Mouse (Mus musculus): ENCODE measurements around the gene Gm49337. TPM values are rescaled to one million over a fixed set of nuclear protein-coding genes. Genes with fewer than 3 reads are reported as not detected.

Gm49337 gene
- polyA plus RNA-seq, 1 experiment from 2014 or later = not detected

GRCm38 (mm10) chr4:116165708-116166407, 7.3 kb upstream of the Gm49337 start:
- Histone ChIP-seq H3K4me1 (peaks cover 9% of the 10 kb centered on the region), H3K4me3 (no peak overlapping the region), H3K9ac (no peak overlapping the region), H3K27ac (no peak overlapping the region), H3K9me3 (no peaks in the 10 kb centered on the region), H3K27me3 (no peaks in the 10 kb centered on the region), H3K4me2 (no peak overlapping the region), H3K36me3 (peaks cover 8% of the 10 kb centered on the region)
- 44% methylated on average over 8 of the region's 8 CpGs for WGBS
- no peak for ATAC-seq (ENCODE audit: insufficient number of reproducible peaks, low FRiP score, low TSS enrichment, low read depth)

DNA sequence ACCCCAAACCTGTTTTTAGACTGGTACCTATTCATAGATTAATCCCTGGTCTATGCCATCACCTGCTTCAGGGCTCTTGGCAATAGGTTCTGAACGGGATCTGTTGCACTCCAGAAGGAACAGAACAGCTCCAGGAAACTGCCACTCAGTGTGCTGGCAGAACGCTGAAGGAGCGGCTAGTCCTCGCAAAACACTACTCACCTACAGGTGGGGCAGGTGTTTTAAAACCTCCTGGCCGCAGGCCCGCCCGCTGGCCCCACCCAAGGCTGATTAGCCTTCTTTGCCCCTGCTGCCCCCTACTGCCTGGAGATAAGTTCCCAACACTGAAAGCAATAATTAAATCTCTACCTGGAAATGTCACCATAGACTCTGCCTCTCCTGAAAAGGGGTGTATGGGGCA, 5.8 kb upstream of the Gm49337 start, which contains the start of gene Tspan1:
TSS of gene Tspan1 (minus strand) at position 198 of the 400 bp plus-strand sequence.
- ATAC-seq (ENCODE audit: insufficient number of reproducible peaks, low FRiP score, low TSS enrichment, low read depth) = no peak
- Histone ChIP-seq H3K9me3 (no peaks in the 10 kb centered on the region), H3K27ac (no peak within 1 kb of the TSS), H3K36me3 (no peaks in the 10 kb centered on the region), H3K4me2 (no peak within 1 kb of the TSS), H3K9ac (no peak within 1 kb of the TSS), H3K27me3 (no peaks in the 10 kb centered on the region), H3K4me1 (peaks cover 9% of the 10 kb centered on the region), H3K4me3 (no peak within 1 kb of the TSS)
- WGBS = 13% methylated on average over 7 of the region's 7 CpGs

DNA sequence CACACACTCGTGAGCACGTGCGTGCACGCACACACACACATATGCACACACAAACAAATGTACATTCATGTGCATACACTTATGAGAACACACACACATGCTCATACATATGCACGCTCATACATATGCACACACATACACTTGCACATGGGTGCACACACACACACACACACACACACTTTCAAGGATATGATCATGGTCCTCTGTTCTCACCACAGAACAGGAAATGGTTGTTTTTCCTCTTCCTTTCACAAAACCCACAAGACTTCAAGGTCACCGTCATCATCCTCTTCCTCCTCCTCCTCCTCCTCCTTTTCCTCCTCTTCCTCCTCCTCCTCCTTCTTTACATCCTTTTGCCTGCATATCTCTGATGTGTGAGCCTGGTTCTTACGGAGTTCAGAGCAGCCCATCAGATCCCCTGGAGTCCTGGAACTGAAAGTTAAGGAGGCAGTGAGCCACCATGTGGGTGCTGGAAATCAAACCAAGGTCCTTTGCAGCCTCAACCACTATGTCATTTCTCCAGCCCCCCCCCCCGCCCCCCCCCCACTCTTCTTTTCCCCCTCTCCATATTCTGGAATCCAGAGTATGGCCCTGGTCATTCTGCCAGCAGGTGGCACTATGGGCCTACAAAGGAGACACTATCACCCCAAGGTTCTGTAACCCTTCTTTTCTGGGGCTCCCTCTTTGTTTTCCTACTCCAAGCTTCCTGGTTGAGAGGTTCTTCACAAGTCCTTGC, 4.4 kb upstream of the Gm49337 start:
- Histone ChIP-seq H3K4me1 (peaks cover 9% of the 10 kb centered on the region), H3K4me3 (no peak overlapping the region), H3K9ac (no peak overlapping the region), H3K27ac (no peak overlapping the region), H3K4me2 (no peak overlapping the region), H3K36me3 (no peaks in the 10 kb centered on the region), H3K9me3 (no peaks in the 10 kb centered on the region), H3K27me3 (no peaks in the 10 kb centered on the region)
- 69% methylated on average over 8 of the region's 8 CpGs for WGBS
- ATAC-seq (ENCODE audit: insufficient number of reproducible peaks, low FRiP score, low TSS enrichment, low read depth) = no peak

DNA sequence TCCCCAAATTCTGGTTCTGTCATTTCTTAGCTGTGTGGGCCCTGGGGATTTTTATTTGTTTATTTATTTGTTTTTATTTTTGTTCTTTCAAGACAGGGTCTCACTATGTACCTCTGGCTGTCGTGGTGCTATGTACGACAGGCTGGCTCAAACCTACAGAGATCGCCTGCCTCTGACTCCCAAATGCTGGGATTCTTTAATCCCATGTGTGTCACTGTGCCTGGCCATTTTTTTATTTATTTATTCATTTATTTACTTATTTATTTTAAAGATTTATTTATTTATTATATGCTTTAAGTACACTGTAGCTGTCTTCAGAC, 3.9 kb upstream of the Gm49337 start:
- Histone ChIP-seq H3K4me2 (no peak overlapping the region), H3K9me3 (no peaks in the 10 kb centered on the region), H3K4me3 (no peak overlapping the region), H3K27me3 (no peaks in the 10 kb centered on the region), H3K27ac (no peak overlapping the region), H3K36me3 (no peaks in the 10 kb centered on the region), H3K9ac (no peak overlapping the region), H3K4me1 (peaks cover 11% of the 10 kb centered on the region)
- no peak for ATAC-seq (ENCODE audit: insufficient number of reproducible peaks, low FRiP score, low TSS enrichment, low read depth)
- 71% methylated on average over 3 of the region's 3 CpGs for WGBS

GRCm38 (mm10) chr4:116173752-116174151, 568 bp downstream of the Gm49337 start:
- WGBS = 86% methylated on average over 4 of the region's 4 CpGs
- H3K9ac ChIP-seq = no peak overlapping the region

DNA sequence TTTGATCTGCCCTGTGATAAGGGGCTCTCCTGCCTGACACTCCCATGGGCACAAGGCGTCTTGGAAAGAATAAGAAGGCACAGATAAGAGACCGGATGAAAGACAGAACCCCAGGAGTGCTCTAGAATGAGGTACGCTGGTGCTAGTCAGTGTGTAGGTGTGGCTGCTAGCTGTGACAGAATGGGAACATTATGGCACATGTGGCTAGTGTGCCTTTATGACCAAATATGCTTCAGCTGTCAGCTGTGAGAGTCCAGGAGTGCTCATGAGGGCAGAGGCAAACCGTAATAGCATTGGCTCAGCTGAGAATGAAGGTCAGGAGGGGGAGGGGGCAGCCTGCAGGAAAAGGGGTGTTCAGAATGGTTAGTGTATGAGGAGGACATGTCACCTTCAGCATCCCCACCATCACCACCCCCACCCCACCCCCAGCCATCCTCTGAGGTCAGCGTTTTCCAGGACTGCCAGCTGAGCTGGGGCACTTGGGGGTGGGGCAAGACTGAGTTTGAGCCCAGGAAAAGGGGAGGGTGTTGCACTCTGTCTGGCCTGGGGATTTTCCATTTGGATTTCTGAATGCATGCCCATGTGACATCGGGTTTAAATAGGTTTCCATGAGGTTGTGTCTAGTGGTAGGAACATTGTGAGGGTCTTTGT, 1.4 kb downstream of the Gm49337 start:
- no peaks in the 10 kb centered on the region for H3K36me3 ChIP-seq
- no peak overlapping the region for H3K9ac ChIP-seq
- H3K4me1 ChIP-seq = peaks cover 31% of the 10 kb centered on the region
- H3K4me2 ChIP-seq = no peak overlapping the region
- no peak overlapping the region for H3K27ac ChIP-seq
- no peaks in the 10 kb centered on the region for H3K27me3 ChIP-seq
- WGBS = 40% methylated on average over 6 of the region's 6 CpGs
- no peaks in the 10 kb centered on the region for H3K9me3 ChIP-seq
- no peak; the same call in 1 of the 2 replicates for ATAC-seq (ENCODE audit: insufficient number of reproducible peaks, low FRiP score, low TSS enrichment, low read depth)
- H3K4me3 ChIP-seq = no peak overlapping the region

More at GRCm38 (mm10) chr4:116173752-116174151, 568 bp downstream of the Gm49337 start:
- Histone ChIP-seq H3K4me3 (no peak overlapping the region), H3K4me2 (no peak overlapping the region), H3K4me1 (peaks cover 31% of the 10 kb centered on the region), H3K36me3 (no peaks in the 10 kb centered on the region), H3K9me3 (no peaks in the 10 kb centered on the region), H3K27ac (no peak overlapping the region), H3K27me3 (no peaks in the 10 kb centered on the region)
- no peak for ATAC-seq (ENCODE audit: insufficient number of reproducible peaks, low FRiP score, low TSS enrichment, low read depth)

DNA sequence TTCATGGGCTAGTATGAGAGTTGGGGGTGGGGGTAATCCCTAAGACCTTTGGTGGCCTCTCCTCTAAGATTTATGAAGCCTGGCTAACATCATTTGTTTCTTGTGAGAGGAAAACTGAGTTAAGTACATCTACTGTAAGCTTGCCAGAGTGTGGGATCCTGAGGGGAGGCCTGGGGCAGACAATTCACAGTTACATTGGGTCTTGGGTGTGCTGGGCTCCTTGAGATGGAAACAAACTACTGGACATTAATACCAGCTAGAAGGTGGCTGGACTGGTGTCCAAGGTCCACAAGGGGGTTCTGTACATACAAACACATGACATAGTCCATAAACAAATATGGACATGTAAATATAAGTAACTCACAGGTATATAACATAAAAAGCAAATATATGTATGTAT, 2.0 kb downstream of the Gm49337 start:
- Histone ChIP-seq H3K27ac (no peak overlapping the region), H3K9me3 (no peaks in the 10 kb centered on the region), H3K36me3 (no peaks in the 10 kb centered on the region), H3K4me3 (no peak overlapping the region), H3K27me3 (no peaks in the 10 kb centered on the region), H3K9ac (no peak overlapping the region), H3K4me1 (peaks cover 31% of the 10 kb centered on the region), H3K4me2 (no peak overlapping the region)
- no peak for ATAC-seq (ENCODE audit: insufficient number of reproducible peaks, low FRiP score, low TSS enrichment, low read depth)

DNA sequence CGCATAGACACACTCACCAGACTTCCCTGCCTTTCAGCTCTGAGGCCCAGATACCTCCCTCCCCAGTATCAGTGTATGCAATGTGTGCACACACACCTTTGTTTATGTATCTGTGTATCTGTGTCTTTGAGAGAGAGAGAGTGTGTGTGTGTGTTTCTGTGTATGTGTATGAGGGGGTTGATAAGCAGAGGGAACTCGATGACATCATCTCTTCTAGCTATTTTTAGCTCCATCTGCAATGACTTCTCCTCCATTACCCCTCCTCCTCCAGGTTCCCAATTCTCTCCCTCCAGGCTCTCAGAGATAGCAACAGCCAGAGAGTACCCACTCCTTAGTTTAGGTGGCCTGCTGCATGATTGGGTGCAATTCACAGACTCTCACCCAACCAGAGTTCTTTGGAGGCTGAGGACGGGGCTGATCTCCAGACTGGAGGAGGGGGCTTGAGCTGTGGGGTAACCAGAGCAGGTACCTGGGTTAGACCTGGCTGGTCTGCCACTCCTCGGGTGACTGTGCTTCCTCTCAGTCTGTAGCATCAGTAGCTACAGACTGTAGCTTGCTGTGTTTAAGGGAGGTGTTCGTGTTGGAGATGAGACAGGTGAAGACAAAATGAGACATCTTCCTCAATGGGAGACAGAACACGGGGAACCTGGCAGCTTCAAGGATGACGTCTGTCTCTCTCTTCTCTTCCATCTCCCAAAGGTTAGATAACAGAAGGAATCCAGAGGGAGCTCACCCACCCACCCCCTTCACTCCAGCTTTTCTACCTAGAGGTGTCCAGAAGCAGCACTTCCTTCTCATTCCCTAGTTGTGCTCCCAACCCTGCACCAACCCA, 2.7 kb downstream of the Gm49337 start:
- no peaks in the 10 kb centered on the region for H3K9me3 ChIP-seq
- WGBS = 57% methylated on average over 7 of the region's 7 CpGs
- no peaks in the 10 kb centered on the region for H3K36me3 ChIP-seq
- H3K4me1 ChIP-seq = peaks cover 31% of the 10 kb centered on the region
- no peak overlapping the region for H3K4me3 ChIP-seq
- no peaks in the 10 kb centered on the region for H3K27me3 ChIP-seq
- no peak; the same call in 1 of the 2 replicates for ATAC-seq (ENCODE audit: insufficient number of reproducible peaks, low FRiP score, low TSS enrichment, low read depth)
- H3K9ac ChIP-seq = no peak overlapping the region
- no peak overlapping the region for H3K27ac ChIP-seq
- peak overlapping the region; percentile 41 for H3K4me2 ChIP-seq

- Histone ChIP-seq H3K36me3 (no peaks in the 10 kb centered on the region), H3K4me2 (peak overlapping the region; percentile 41), H3K4me1 (peaks cover 31% of the 10 kb centered on the region), H3K27ac (no peak overlapping the region), H3K4me3 (peak overlapping the region; percentile 5), H3K9ac (no peak overlapping the region), H3K9me3 (no peaks in the 10 kb centered on the region), H3K27me3 (no peaks in the 10 kb centered on the region)
- WGBS = 11% methylated on average over 10 of the region's 10 CpGs
- ATAC-seq (ENCODE audit: insufficient number of reproducible peaks, low FRiP score, low TSS enrichment, low read depth) = peak; percentile 67; the same call in 1 of the 2 replicates
Observed at GRCm38 (mm10) chr4:116176543-116176988, 3.4 kb downstream of the Gm49337 start.

DNA sequence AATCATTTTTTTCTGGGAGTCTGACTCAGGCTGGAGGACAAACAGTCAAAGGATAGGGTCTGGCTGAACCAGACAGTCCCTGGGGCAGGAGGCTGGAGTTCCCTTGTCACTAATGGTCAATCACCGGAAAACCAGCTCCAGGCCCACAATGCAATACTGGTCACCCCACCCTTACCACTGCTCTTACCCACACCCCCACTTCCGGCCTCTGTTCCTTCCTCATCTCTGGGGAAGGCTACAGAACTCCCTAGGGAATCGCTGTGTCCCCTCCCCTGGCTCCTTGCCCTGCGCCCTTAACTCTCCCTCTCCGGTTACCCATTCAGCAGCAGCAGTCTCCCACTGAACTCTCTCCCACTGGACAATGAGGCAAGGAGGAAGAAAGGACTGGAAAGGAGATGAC, 4.0 kb downstream of the Gm49337 start:
- Histone ChIP-seq H3K4me1 (peaks cover 31% of the 10 kb centered on the region), H3K27me3 (no peaks in the 10 kb centered on the region), H3K27ac (peak overlapping the region; percentile 43), H3K4me3 (peak overlapping the region; percentile 5; the same call in 1 of the 2 replicates), H3K36me3 (no peaks in the 10 kb centered on the region), H3K4me2 (peak overlapping the region; percentile 41), H3K9me3 (no peaks in the 10 kb centered on the region), H3K9ac (no peak overlapping the region)
- 40% methylated on average over 5 of the region's 5 CpGs for WGBS
- ATAC-seq (ENCODE audit: insufficient number of reproducible peaks, low FRiP score, low TSS enrichment, low read depth) = no peak

- no peak overlapping the region for H3K4me3 ChIP-seq
- no peaks in the 10 kb centered on the region for H3K36me3 ChIP-seq
- peaks cover 9% of the 10 kb centered on the region; the same call in 1 of the 2 replicates for H3K4me1 ChIP-seq
- H3K9ac ChIP-seq = no peak overlapping the region
- no peak overlapping the region for H3K27ac ChIP-seq
- no peaks in the 10 kb centered on the region for H3K9me3 ChIP-seq
- ATAC-seq (ENCODE audit: insufficient number of reproducible peaks, low FRiP score, low TSS enrichment, low read depth) = no peak
- no peak overlapping the region for H3K4me2 ChIP-seq
- no peaks in the 10 kb centered on the region for H3K27me3 ChIP-seq
- 49% methylated on average over 3 of the region's 3 CpGs for WGBS
Observed at GRCm38 (mm10) chr4:116182079-116182478, 8.9 kb downstream of the Gm49337 start.

Data from limb, embryonic 15.5 days (tissue).